Mouse (Mus musculus): ENCODE results near the gene Tnrc6a. TPM values are rescaled to one million over a fixed set of nuclear protein-coding genes. Genes with fewer than 3 reads are reported as not detected.

Gene Tnrc6a
- total RNA-seq, 1 experiment from 2014 or later = 112 TPM

GRCm38 (mm10) chr7:123181787-123182701 is 58.4 kb downstream of the Tnrc6a start:
- no peak for ATAC-seq (ENCODE audit: extremely low read depth, insufficient number of reproducible peaks, low FRiP score, poor library complexity, severe bottlenecking)

DNA sequence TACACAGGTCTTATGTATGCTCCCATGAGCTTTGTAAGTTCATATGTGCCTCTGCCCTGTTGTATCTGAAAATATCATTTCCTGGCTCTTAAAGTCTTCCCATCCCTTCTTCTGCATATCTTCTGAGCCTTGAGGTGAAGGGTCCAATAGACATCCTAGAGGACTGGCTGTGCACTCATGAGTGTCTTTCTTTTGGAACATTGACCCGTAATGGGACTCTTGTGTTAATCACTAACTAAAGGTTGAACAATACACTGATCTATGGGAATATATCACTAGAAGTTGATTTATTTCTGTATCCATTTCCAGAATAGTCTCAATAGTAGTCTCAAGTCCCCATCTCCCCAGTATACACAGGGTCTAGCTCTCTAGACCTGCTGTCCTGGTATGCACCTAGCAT is 61.2 kb downstream of the Tnrc6a start:
- no peak for ATAC-seq (ENCODE audit: extremely low read depth, insufficient number of reproducible peaks, low FRiP score, poor library complexity, severe bottlenecking)

GRCm38 (mm10) chr7:123186463-123186862 is 62.8 kb downstream of the Tnrc6a start:
- ATAC-seq (ENCODE audit: extremely low read depth, insufficient number of reproducible peaks, low FRiP score, poor library complexity, severe bottlenecking) = no peak

DNA sequence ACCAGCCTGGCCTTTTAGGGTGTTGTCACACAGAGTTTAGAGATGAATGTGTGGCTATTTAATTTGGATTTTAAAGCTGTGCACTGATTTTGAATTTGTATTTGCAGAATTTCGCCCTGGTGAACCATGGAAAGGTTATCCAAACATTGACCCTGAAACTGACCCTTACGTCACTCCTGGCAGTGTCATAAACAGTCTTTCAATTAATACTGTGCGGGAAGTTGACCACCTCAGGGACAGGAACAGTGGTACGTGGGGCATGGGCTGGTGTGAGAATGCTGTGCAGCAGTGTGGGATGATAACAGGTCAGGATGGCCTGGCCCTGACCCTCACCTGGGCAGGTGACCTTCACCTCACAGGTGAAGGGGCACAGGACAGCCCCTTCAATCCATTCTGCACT is 63.6 kb downstream of the Tnrc6a start:
- ATAC-seq (ENCODE audit: extremely low read depth, insufficient number of reproducible peaks, low FRiP score, poor library complexity, severe bottlenecking) = no peak

GRCm38 (mm10) chr7:123188462-123188861 is 64.8 kb downstream of the Tnrc6a start:
- ATAC-seq (ENCODE audit: extremely low read depth, insufficient number of reproducible peaks, low FRiP score, poor library complexity, severe bottlenecking) = 0 out of 2 replicates have a peak, but pooled peaks have one; percentile 9

- ATAC-seq (ENCODE audit: extremely low read depth, insufficient number of reproducible peaks, low FRiP score, poor library complexity, severe bottlenecking) = no peak
These were observed 66.1 kb downstream of the Tnrc6a start for GRCm38 (mm10) chr7:123189762-123190161.

- no peak for ATAC-seq (ENCODE audit: extremely low read depth, insufficient number of reproducible peaks, low FRiP score, poor library complexity, severe bottlenecking)
These were observed 68.0 kb downstream of the Tnrc6a start for GRCm38 (mm10) chr7:123191731-123192130.

- no peak for ATAC-seq (ENCODE audit: extremely low read depth, insufficient number of reproducible peaks, low FRiP score, poor library complexity, severe bottlenecking)
These were observed 69.5 kb downstream of the Tnrc6a start for GRCm38 (mm10) chr7:123193201-123193600.

DNA sequence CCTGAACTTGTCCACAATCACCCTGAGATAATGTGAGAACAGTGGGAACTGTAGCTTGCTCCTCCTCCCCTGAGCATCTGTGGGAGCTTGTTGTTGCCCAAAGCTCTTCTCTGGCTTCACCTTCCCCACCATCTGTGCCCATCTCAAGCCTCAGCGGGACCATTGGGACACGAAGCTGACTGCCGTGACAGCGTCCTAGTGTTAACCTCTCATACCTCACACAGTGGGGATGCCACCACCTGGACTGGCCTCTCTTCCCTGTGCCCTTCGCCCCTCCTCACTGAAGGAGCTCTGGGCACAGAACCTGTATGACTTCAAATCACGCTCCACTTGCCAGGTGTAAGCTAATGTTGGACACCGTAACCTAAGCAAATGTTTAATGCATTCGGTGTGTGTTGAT is 71.0 kb downstream of the Tnrc6a start:
- ATAC-seq (ENCODE audit: extremely low read depth, insufficient number of reproducible peaks, low FRiP score, poor library complexity, severe bottlenecking) = no peak

GRCm38 (mm10) chr7:123196432-123196831 is 72.7 kb downstream of the Tnrc6a start:
- no peak for ATAC-seq (ENCODE audit: extremely low read depth, insufficient number of reproducible peaks, low FRiP score, poor library complexity, severe bottlenecking)

DNA sequence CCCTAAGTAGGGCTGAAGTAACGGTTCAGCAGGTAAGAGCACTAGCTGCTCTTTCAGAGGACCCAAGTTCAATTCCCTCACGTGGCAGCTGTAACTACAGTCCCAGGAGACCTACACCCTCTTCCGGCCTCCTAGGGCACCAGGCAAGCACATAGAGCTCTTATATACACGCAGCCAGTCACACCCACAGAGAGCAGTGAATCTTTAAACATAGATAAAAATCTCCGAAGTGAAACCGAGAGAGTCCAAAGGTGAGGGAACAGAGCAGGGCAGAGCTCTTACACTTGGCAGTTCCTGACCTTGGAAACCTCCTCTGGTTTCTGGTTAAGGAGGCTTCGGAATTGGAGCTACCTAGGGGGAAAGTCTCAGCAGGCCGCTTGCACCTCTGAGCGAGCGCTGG is 75.0 kb downstream of the Tnrc6a start:
- no peak for ATAC-seq (ENCODE audit: extremely low read depth, insufficient number of reproducible peaks, low FRiP score, poor library complexity, severe bottlenecking)

- no peak for ATAC-seq (ENCODE audit: extremely low read depth, insufficient number of reproducible peaks, low FRiP score, poor library complexity, severe bottlenecking)
These were observed 75.5 kb downstream of the Tnrc6a start for GRCm38 (mm10) chr7:123199151-123199550.

DNA sequence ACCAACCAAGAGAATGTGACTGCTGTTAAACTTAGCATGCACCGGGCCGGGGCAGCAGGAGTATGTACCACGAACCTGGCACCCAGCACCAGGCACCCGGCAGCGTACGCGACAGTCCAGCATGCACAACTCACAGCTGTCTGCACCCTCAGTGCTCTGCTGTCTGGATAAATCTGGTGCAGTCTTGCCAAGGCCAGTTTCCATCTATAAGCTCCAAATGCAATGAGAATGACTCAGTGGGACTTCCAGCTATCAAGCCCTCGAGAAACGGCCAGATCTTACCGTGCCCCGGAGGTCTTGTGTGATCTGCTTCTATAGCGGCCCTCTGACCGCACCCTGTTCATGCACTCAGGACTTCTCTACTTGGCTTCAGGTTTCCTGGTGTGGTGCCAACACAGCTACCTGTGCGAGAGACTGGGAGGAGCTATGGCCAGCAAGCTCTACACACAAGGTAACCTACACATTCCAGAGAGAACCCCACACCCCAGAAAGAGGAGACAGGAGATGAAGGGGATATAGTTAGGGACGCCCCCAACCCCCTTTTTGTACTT is 76.0 kb downstream of the Tnrc6a start:
- ATAC-seq (ENCODE audit: extremely low read depth, insufficient number of reproducible peaks, low FRiP score, poor library complexity, severe bottlenecking) = no peak

- no peak for ATAC-seq (ENCODE audit: extremely low read depth, insufficient number of reproducible peaks, low FRiP score, poor library complexity, severe bottlenecking)
These were observed 77.0 kb downstream of the Tnrc6a start for GRCm38 (mm10) chr7:123200722-123201121.

GRCm38 (mm10) chr7:123205261-123205660 is 81.6 kb downstream of the Tnrc6a start:
- no peak for ATAC-seq (ENCODE audit: extremely low read depth, insufficient number of reproducible peaks, low FRiP score, poor library complexity, severe bottlenecking)

DNA sequence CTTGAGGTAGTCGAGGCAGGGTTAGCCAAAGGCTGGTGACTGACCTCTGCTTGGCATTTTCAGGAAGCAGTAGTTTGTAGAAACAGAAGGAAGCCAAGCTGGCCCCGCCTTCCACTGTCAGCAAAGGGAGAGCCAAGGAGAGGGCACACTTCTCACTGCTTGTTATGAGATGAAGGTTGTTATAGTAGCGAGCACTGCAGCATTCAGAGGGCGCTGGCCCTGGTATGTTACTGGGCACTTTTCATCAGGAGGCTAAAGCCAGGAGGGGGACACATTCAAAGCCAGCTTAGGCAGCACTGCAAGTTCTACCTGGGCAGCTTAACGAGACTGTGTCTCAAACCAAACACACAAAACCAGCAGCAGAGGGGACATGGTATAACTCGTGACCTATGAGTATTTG is 83.9 kb downstream of the Tnrc6a start:
- ATAC-seq (ENCODE audit: extremely low read depth, insufficient number of reproducible peaks, low FRiP score, poor library complexity, severe bottlenecking) = no peak

DNA sequence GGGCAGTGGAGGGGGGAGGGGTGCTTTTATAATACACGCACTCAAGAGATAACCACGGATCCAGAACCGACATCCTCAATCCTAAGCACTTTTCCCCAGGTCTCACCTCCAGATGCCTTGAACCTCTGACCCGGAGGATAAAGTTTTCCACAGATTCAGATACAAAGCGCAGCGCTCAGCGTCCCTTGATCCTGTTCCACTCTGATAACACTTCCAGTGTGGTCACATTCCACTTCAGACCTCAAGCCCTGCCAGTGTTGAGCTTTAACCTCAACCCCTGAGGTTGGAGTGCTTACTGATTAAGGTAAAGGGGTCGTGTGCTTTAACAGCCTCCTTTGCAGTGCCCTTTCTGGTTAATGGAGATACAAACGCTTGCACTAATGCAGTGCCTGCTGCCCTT is 86.2 kb downstream of the Tnrc6a start:
- no peak for ATAC-seq (ENCODE audit: extremely low read depth, insufficient number of reproducible peaks, low FRiP score, poor library complexity, severe bottlenecking)

GRCm38 (mm10) chr7:123211461-123211860 is 87.8 kb downstream of the Tnrc6a start:
- no peak for ATAC-seq (ENCODE audit: extremely low read depth, insufficient number of reproducible peaks, low FRiP score, poor library complexity, severe bottlenecking)

GRCm38 (mm10) chr7:123212316-123212715 is 88.6 kb downstream of the Tnrc6a start:
- no peak for ATAC-seq (ENCODE audit: extremely low read depth, insufficient number of reproducible peaks, low FRiP score, poor library complexity, severe bottlenecking)

DNA sequence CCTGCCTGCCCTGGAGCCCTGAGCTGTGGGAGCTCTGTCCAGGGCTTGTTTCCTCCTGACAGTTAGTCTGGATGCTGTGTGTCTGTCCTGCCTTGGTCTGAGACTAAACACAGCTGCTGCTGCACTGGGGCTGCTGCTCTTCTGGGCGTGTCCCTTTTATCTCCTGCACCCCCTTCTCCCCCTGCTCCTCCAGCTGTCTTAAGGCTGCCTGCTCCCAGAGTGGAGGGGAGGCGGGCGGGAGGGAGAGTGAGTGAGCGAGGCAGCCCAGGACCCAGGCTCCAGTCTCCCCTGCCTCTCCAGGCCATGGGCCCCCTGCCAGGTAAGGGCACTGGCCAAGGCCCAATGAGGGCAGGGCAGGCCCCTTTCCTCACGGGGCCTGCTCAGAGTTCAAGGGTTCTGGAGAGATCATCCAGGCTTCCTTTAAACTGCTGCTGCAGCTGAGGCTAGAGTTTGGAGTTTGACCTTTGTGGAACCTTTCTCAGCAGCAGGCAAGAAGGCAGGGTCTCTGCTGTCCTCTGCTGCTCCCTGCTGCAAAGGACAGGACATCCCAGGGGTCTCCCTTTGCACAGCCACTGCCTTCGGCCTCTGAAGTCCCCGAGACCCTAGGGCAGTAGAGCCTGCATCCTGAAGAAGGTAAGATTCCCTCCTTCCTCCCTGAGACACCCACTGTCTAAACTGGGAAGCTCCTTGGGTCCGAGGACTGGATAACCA is 90.8 kb downstream of the Tnrc6a start, which contains the start of gene Slc5a11:
Gene Slc5a11 (plus strand): TSS at position 416 of the 711 bp plus-strand sequence.
- no peak for ATAC-seq (ENCODE audit: extremely low read depth, insufficient number of reproducible peaks, low FRiP score, poor library complexity, severe bottlenecking)
